Mouse (Mus musculus) intestine, embryonic 16.5 days (tissue): ENCODE results near the gene Bysl. TPM values are rescaled to one million over a fixed set of nuclear protein-coding genes. Genes with fewer than 3 reads are reported as not detected.
"Not testable (repeated sequence)": the region's sequence is repeated elsewhere in the genome, so short reads cannot be mapped to it uniquely, and the experiment has no call there.

Source experiments
- ATAC-seq: fragments of 200-750 bp; cut with Nextera tagmentation; 2 replicates; pipeline ENCODE4 v1.8.0; 2017; ENCODE audit warnings: moderate TSS enrichment, moderate library complexity
- H3K27ac ChIP-seq: fragments of 300-500 bp; sonication (generic); 2 replicates; pipeline ENCODE4 v1.5.1; 2014; ENCODE audit warnings: mild to moderate bottlenecking, low read length
- H3K27me3 ChIP-seq: fragments of 300-500 bp; sonication (generic); replicated peaks from 2 replicates; pipeline ENCODE4 v1.6.1; 2014; ENCODE audit warnings: low read length, control low read depth, mixed read lengths; ENCODE audit not compliant: control insufficient read depth, insufficient read depth
- H3K36me3 ChIP-seq: fragments of 300-500 bp; sonication (generic); 2 replicates; pipeline ENCODE4 v1.6.1; 2014; ENCODE audit warnings: low read length, control low read depth; ENCODE audit not compliant: control insufficient read depth, insufficient read depth
- H3K4me1 ChIP-seq: fragments of 300-500 bp; sonication (generic); 2 replicates; pipeline ENCODE4 v1.6.1; 2014; ENCODE audit warnings: low read length, control low read depth, mixed read lengths; ENCODE audit not compliant: control insufficient read depth, insufficient read depth
- H3K4me2 ChIP-seq: fragments of 300-500 bp; sonication (generic); 2 replicates; pipeline ENCODE4 v1.6.1; 2014; ENCODE audit warnings: low read depth, low read length, control low read depth
- H3K4me3 ChIP-seq: fragments of 300-500 bp; sonication (generic); 2 replicates; pipeline ENCODE4 v1.5.1; 2014; ENCODE audit warnings: mild to moderate bottlenecking, low read length
- H3K9ac ChIP-seq: fragments of 300-500 bp; sonication (generic); 2 replicates; pipeline ENCODE4 v1.6.1; 2014; ENCODE audit warnings: low read depth, low read length
- H3K9me3 ChIP-seq: fragments of 300-500 bp; sonication (generic); 2 replicates; pipeline ENCODE4 v1.6.1; 2016; ENCODE audit warnings: low read length, control low read depth; ENCODE audit not compliant: control insufficient read depth
- WGBS: fragments of 180-500 bp; shearing (Covaris S2); extraction: QIAGEN DNeasy Blood & Tissue Kit; methylation state at CpG from one replicate; pipeline ENCODE4 v1.1.7; 2014; 5-methylcytosine and 5-hydroxymethylcytosine counted together
- polyA plus RNA-seq: library from polyadenylated mRNA; unstranded; fragments of >200 nt; fragmentation: Nextera tagmentation; extraction: Ambion mirVana; gene quantifications from 2 replicates; pipeline ENCODE4 v1.2.1, GENCODE M21; 2015

Bysl gene
- polyA plus RNA-seq, 1 experiment from 2014 or later = 22.0 TPM

- not testable (repeated sequence) for H3K27ac ChIP-seq, H3K4me3 ChIP-seq, H3K4me1 ChIP-seq, H3K4me2 ChIP-seq, H3K9me3 ChIP-seq, H3K27me3 ChIP-seq, ATAC-seq, H3K9ac ChIP-seq
- WGBS = 94% methylated on average over 5 of the region's 5 CpGs
- H3K36me3 ChIP-seq = peaks cover 18% of the 10 kb centered on the region
Observed at GRCm38 (mm10) chr17:47624572-47624971, 13.3 kb upstream of the Bysl start.

- Histone ChIP-seq H3K4me2 (no peak overlapping the region), H3K27ac (no peak overlapping the region), H3K36me3 (peaks cover 21% of the 10 kb centered on the region), H3K4me1 (no peaks in the 10 kb centered on the region), H3K4me3 (no peak overlapping the region), H3K9ac (no peak overlapping the region), H3K27me3 (no peaks in the 10 kb centered on the region), H3K9me3 (no peaks in the 10 kb centered on the region)
- WGBS = 92% methylated on average over 14 of the region's 14 CpGs
- ATAC-seq = no peak
Observed at GRCm38 (mm10) chr17:47622912-47623554, 11.7 kb upstream of the Bysl start.

DNA sequence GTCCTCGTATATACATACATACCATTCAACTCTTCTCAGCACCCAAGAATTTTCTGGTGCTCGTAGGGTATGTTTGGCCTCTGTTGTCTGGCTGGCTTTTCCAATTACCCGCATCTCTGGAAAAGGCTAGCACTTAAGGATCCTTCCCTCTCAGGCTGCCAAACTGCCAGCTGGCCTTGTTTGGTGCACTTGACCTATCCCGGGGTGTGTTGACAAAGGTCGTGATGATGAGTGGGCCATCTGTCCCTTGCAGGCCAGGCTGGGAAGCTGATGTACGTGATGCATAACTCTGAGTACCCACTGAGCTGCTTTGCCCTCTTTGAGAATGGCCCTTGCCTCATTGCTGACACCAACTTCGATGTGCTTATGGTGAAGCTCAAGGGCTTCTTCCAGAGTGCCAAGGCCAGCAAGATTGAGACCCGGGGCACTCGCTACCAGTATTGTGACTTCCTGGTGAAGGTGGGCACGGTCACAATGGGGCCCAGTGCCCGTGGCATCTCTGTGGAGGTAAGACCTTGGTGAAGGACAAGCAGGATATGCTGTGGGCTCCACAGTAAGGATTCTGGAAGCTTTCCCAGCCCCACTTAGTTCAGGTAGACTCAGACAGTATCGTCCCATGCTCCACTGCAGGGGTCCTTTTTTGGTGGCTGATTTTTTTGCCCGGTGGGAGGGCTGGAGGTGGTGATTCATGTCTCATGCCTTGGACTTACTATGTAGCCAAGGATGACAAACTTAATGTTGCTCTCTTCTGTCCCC, 7.4 kb upstream of the Bysl start:
- no peaks in the 10 kb centered on the region for H3K4me1 ChIP-seq
- no peak overlapping the region for H3K9ac ChIP-seq
- H3K4me2 ChIP-seq = no peak overlapping the region
- 85% methylated on average over 13 of the region's 13 CpGs for WGBS
- H3K4me3 ChIP-seq = no peak overlapping the region
- no peaks in the 10 kb centered on the region for H3K27me3 ChIP-seq
- ATAC-seq = no peak
- no peaks in the 10 kb centered on the region for H3K9me3 ChIP-seq
- no peak overlapping the region for H3K27ac ChIP-seq
- H3K36me3 ChIP-seq = peaks cover 21% of the 10 kb centered on the region

GRCm38 (mm10) chr17:47617605-47618307, 6.5 kb upstream of the Bysl start:
- Histone ChIP-seq H3K36me3 (peaks cover 12% of the 10 kb centered on the region; the same call in 1 of the 2 replicates), H3K4me2 (no peak overlapping the region), H3K9me3 (no peaks in the 10 kb centered on the region), H3K9ac (no peak overlapping the region), H3K4me3 (no peak overlapping the region), H3K27me3 (no peaks in the 10 kb centered on the region), H3K4me1 (peaks cover 3% of the 10 kb centered on the region), H3K27ac (no peak overlapping the region)
- ATAC-seq = peak; percentile 48; the same call in 1 of the 2 replicates
- 89% methylated on average over 9 of the region's 9 CpGs for WGBS

DNA sequence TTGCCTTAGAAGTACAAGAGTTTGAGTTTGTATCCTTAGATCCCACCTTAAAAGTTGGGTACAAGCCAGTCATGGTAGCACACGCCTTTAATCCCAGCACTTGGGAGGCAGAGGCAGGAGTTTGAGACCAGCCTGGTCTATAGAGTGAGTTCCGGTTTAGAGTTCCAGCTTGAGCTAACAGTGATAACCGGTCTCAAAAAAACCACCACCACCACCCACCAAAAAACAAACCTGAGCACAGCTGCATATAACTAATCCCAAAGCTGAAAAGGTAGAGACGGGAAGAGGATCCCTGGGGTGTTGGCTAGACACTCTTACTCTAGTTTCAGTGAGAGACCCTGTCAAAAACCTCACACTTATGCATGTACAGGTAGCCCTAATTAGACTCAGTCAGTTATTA, 5.4 kb upstream of the Bysl start:
- no peak overlapping the region for H3K27ac ChIP-seq
- ATAC-seq = no peak
- no peak overlapping the region for H3K4me2 ChIP-seq
- no peak overlapping the region for H3K4me3 ChIP-seq
- H3K9ac ChIP-seq = no peak overlapping the region
- H3K4me1 ChIP-seq = peaks cover 10% of the 10 kb centered on the region
- no peaks in the 10 kb centered on the region for H3K9me3 ChIP-seq
- H3K36me3 ChIP-seq = peaks cover 7% of the 10 kb centered on the region; the same call in 1 of the 2 replicates
- 93% methylated on average over 4 of the region's 4 CpGs for WGBS
- H3K27me3 ChIP-seq = no peaks in the 10 kb centered on the region

GRCm38 (mm10) chr17:47616119-47616518, 4.8 kb upstream of the Bysl start:
- Histone ChIP-seq H3K9ac (no peak overlapping the region), H3K36me3 (peaks cover 7% of the 10 kb centered on the region; the same call in 1 of the 2 replicates), H3K9me3 (no peaks in the 10 kb centered on the region), H3K27me3 (no peaks in the 10 kb centered on the region), H3K4me3 (no peak overlapping the region), H3K27ac (no peak overlapping the region), H3K4me1 (peaks cover 10% of the 10 kb centered on the region), H3K4me2 (no peak overlapping the region)
- WGBS = 96% methylated on average over 8 of the region's 8 CpGs
- ATAC-seq = no peak

GRCm38 (mm10) chr17:47614018-47614417, 2.7 kb upstream of the Bysl start:
- H3K9me3 ChIP-seq = no peaks in the 10 kb centered on the region
- no peak overlapping the region for H3K4me3 ChIP-seq
- H3K4me1 ChIP-seq = peaks cover 19% of the 10 kb centered on the region
- peaks cover 7% of the 10 kb centered on the region; the same call in 1 of the 2 replicates for H3K36me3 ChIP-seq
- H3K27me3 ChIP-seq = no peaks in the 10 kb centered on the region
- H3K27ac ChIP-seq = no peak overlapping the region
- H3K4me2 ChIP-seq = no peak overlapping the region
- WGBS = 86% methylated on average over 1 of the region's 1 CpGs
- no peak for ATAC-seq
- no peak overlapping the region for H3K9ac ChIP-seq

GRCm38 (mm10) chr17:47611661-47611982, 330 bp upstream of the Bysl start:
- Histone ChIP-seq H3K4me2 (peak overlapping the region; percentile 56), H3K27ac (peak overlapping the region; percentile 35; the same call in 1 of the 2 replicates), H3K27me3 (no peaks in the 10 kb centered on the region), H3K9me3 (no peaks in the 10 kb centered on the region), H3K4me1 (peaks cover 24% of the 10 kb centered on the region), H3K9ac (peak overlapping the region; percentile 79), H3K4me3 (peak overlapping the region; percentile 79), H3K36me3 (0 out of 2 replicates have a peak, but pooled peaks cover 4% of the 10 kb centered on the region)
- WGBS = under 1% methylated on average over 13 of the region's 13 CpGs
- no peak; the same call in 1 of the 2 replicates for ATAC-seq

DNA sequence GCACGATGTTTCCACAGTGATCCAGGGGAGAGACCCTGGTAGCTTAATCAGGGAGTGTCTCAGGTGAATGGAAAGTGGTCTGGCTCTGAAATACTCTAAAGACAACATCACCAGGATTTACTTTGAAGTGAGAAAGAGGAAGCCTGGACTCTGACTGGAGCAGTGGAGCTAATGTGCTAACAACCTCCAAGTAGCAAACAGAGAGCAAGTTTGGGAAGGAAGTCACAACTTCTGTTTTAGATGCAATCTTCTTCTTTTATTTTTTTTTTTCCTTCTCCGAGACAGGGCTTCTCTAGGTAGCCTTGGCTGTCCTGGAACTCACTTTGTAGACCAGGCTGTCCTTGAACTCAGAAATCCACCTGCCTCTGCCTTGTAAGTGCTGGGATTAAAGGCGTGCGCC, 2.1 kb downstream of the Bysl start:
- H3K4me1 ChIP-seq = peaks cover 24% of the 10 kb centered on the region
- 88% methylated on average over 4 of the region's 4 CpGs for WGBS
- no peaks in the 10 kb centered on the region for H3K9me3 ChIP-seq
- H3K27me3 ChIP-seq = no peaks in the 10 kb centered on the region
- no peak for ATAC-seq
- 0 out of 2 replicates have a peak, but pooled peaks cover 1% of the 10 kb centered on the region for H3K36me3 ChIP-seq
- H3K27ac ChIP-seq = no peak overlapping the region
- no peak overlapping the region for H3K4me2 ChIP-seq
- H3K4me3 ChIP-seq = no peak overlapping the region
- no peak overlapping the region for H3K9ac ChIP-seq
